Mouse (Mus musculus): Measurements from ENCODE around the gene Atg3. TPM values are rescaled to one million over a fixed set of nuclear protein-coding genes. Genes with fewer than 3 reads are reported as not detected.

Atg3 gene
- polyA plus RNA-seq, 1 experiment from 2014 or later: 28.4 TPM

DNA sequence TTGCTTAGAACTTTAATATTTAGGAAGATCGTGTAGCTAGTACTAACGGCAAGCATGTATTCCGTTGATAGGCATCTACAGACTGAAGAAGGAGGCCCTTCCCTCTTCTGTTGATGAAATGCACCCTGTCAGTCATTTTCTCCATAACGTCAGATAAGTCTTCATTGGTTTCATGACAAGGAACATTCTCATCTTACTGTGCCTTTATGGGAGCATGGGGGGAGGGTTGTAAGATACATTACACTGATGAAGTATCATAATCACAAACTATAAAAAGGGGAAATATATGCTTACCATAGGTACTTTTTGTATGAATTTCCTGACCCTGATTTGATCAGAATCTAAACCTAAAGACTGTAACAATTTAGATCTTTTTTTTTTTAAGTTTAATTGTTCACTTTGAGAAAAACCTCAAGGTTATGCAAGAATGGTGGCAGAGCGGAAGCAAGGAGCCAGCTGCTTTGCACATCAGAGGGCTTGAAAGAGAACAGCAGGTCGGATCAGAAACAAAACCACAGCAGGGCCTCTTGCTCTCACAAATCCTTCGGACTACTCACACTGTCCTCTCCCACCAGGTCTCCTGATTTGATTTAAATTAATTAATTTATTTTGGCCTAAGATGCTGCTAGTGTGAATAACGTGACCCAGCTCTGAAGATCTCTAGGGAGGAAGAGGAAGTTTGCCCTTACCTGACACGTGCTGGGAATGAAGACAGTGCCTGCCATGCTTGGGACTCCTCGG is 65.2 kb downstream of the Atg3 start, which contains the start of gene Btla:
Btla (plus strand) TSS at position 668 of the 741 bp plus-strand sequence.
- H3K27me3 ChIP-seq (ENCODE audit: control insufficient read depth, insufficient read depth, low read length): no peaks in the 10 kb centered on the region
- no peak within 1 kb of the TSS for H3K27ac ChIP-seq (replicated peaks; ENCODE audit: low read depth, low read length)
- no peak for DNase-seq (ENCODE audit: low spot score)
- no peaks in the 10 kb centered on the region for H3K4me1 ChIP-seq (ENCODE audit: control insufficient read depth, insufficient read depth, low read length)
- 58% methylated on average over 10 of the region's 10 CpGs for WGBS
- H3K4me2 ChIP-seq (ENCODE audit: low read depth, severe bottlenecking): no peak within 1 kb of the TSS
- no peaks in the 10 kb centered on the region for H3K36me3 ChIP-seq (ENCODE audit: control insufficient read depth, insufficient read depth, low read length)
- no peak within 1 kb of the TSS for H3K9ac ChIP-seq (ENCODE audit: low read length)
- H3K4me3 ChIP-seq (ENCODE audit: low read depth, low read length): no peak within 1 kb of the TSS
- H3K9me3 ChIP-seq (ENCODE audit: control insufficient read depth, low read length): no peaks in the 10 kb centered on the region
- ATAC-seq (ENCODE audit: insufficient number of reproducible peaks, low FRiP score, low TSS enrichment, low read depth): no peak

DNA sequence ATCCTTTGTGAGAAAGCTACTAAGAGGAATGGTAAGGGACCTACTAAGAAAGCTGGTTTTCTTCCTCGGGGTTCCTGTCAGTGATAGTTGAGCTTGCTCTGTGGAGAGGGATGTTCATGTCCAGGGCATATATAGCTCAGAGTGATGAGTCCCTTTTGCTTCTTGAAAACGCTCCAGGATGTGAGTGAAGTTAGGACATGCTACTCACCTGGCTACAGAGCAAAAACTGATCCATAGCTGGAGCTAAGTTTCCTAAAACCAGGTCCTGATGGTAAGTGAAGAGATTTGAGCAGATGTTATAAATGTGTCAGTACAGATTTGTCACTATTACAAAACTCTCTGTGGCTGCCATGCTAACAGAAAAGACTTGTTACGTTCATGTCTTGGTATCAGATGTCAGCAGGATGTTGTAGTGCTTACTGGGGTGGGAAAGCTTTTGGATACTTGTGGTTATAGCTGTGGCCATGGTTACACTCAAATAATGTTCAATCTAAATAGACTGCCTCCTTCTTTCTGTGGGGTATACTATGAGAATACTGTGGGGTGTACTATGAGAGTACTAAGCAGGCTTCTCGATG is 65.9 kb downstream of the Atg3 start:
- no peak overlapping the region for H3K27ac ChIP-seq (replicated peaks; ENCODE audit: low read depth, low read length)
- H3K4me1 ChIP-seq (ENCODE audit: control insufficient read depth, insufficient read depth, low read length): no peaks in the 10 kb centered on the region
- 67% methylated on average over 4 of the region's 4 CpGs for WGBS
- ATAC-seq (ENCODE audit: insufficient number of reproducible peaks, low FRiP score, low TSS enrichment, low read depth) (no peak), DNase-seq (ENCODE audit: low spot score) (no peak)
- H3K36me3 ChIP-seq (ENCODE audit: control insufficient read depth, insufficient read depth, low read length): no peaks in the 10 kb centered on the region
- H3K4me2 ChIP-seq (ENCODE audit: low read depth, severe bottlenecking): no peak overlapping the region
- H3K9ac ChIP-seq (ENCODE audit: low read length): no peak overlapping the region
- no peaks in the 10 kb centered on the region for H3K27me3 ChIP-seq (ENCODE audit: control insufficient read depth, insufficient read depth, low read length)
- no peak overlapping the region for H3K4me3 ChIP-seq (ENCODE audit: low read depth, low read length)
- H3K9me3 ChIP-seq (ENCODE audit: control insufficient read depth, low read length): no peaks in the 10 kb centered on the region

DNA sequence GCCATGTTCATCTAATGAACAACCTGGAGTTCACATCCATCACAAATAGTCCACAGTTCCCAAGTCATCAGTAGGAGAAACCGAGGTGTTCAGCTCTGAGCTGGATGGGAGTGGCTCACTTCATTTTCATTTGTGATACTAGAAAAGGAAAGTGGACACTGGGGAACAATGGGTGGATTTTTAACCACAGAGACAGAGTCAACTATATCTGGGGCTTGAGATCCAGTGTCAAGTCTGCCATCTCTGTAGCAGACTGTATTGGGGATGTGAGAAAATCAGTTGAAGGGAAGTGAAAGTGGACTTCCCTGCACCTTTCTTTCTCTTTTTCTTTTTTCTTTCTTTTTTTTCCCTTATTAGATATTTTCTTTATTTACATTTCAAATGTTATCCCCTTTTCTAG is 68.4 kb downstream of the Atg3 start:
- Histone ChIP-seq H3K4me3 (ENCODE audit: low read depth, low read length) (no peak overlapping the region), H3K4me2 (ENCODE audit: low read depth, severe bottlenecking) (no peak overlapping the region), H3K27ac (replicated peaks; ENCODE audit: low read depth, low read length) (no peak overlapping the region), H3K27me3 (ENCODE audit: control insufficient read depth, insufficient read depth, low read length) (no peaks in the 10 kb centered on the region), H3K36me3 (ENCODE audit: control insufficient read depth, insufficient read depth, low read length) (no peaks in the 10 kb centered on the region), H3K4me1 (ENCODE audit: control insufficient read depth, insufficient read depth, low read length) (no peaks in the 10 kb centered on the region), H3K9ac (ENCODE audit: low read length) (no peak overlapping the region), H3K9me3 (ENCODE audit: control insufficient read depth, low read length) (no peaks in the 10 kb centered on the region)
- 74% methylated on average over 1 of the region's 1 CpGs for WGBS
- DNase-seq (ENCODE audit: low spot score) (no peak), ATAC-seq (ENCODE audit: insufficient number of reproducible peaks, low FRiP score, low TSS enrichment, low read depth) (no peak)

DNA sequence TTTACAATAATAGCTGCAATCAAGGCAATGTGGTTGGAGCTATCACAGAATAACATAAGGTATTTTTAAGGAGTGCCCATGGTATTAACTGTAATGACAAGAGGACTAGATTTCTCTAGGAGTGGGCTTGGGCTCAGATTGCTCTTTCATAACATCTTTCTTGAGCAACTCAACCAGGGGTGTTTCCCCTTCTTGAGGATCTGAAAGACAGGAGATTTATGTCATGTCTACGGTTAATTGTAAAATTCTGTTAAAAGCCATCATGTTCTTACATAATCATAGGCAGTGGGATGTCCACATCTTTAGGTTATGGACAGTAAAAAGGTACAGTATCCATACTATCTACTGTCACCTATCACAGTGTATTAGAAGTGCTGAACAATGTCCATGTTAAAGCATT is 72.7 kb downstream of the Atg3 start:
- H3K27ac ChIP-seq (replicated peaks; ENCODE audit: low read depth, low read length): no peak overlapping the region
- DNase-seq (ENCODE audit: low spot score) (no peak), ATAC-seq (ENCODE audit: insufficient number of reproducible peaks, low FRiP score, low TSS enrichment, low read depth) (no peak)
- no peaks in the 10 kb centered on the region for H3K4me1 ChIP-seq (ENCODE audit: control insufficient read depth, insufficient read depth, low read length)
- 91% methylated on average over 1 of the region's 1 CpGs for WGBS
- no peak overlapping the region for H3K4me2 ChIP-seq (ENCODE audit: low read depth, severe bottlenecking)
- H3K4me3 ChIP-seq (ENCODE audit: low read depth, low read length): no peak overlapping the region
- no peaks in the 10 kb centered on the region for H3K36me3 ChIP-seq (ENCODE audit: control insufficient read depth, insufficient read depth, low read length)
- H3K9me3 ChIP-seq (ENCODE audit: control insufficient read depth, low read length): no peaks in the 10 kb centered on the region
- no peaks in the 10 kb centered on the region for H3K27me3 ChIP-seq (ENCODE audit: control insufficient read depth, insufficient read depth, low read length)
- H3K9ac ChIP-seq (ENCODE audit: low read length): no peak overlapping the region

DNA sequence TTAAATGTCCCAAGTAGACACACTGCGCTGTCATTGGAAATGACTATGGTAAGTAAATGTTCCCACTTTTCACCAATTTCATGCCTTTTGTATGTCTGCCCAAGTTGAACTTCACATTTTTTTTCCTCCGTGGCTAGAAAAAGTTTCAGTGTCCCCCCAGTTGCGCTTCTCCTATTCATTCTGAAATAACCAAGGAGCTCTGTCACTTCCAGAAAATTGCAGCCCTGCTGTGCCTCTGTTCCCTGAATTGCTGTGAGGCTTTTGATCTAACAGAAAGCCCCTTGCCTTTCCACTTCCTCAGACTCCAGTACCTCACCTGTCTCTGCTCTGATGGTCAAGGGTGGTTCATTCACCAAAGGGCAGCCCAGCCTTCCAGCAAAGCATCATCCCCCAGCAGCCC is 74.4 kb downstream of the Atg3 start:
- H3K9ac ChIP-seq (ENCODE audit: low read length): no peak overlapping the region
- H3K27ac ChIP-seq (replicated peaks; ENCODE audit: low read depth, low read length): no peak overlapping the region
- ATAC-seq (ENCODE audit: insufficient number of reproducible peaks, low FRiP score, low TSS enrichment, low read depth) (no peak), DNase-seq (ENCODE audit: low spot score) (no peak)
- H3K4me2 ChIP-seq (ENCODE audit: low read depth, severe bottlenecking): no peak overlapping the region
- no peaks in the 10 kb centered on the region for H3K9me3 ChIP-seq (ENCODE audit: control insufficient read depth, low read length)
- H3K36me3 ChIP-seq (ENCODE audit: control insufficient read depth, insufficient read depth, low read length): no peaks in the 10 kb centered on the region
- 85% methylated on average over 3 of the region's 3 CpGs for WGBS
- no peak overlapping the region for H3K4me3 ChIP-seq (ENCODE audit: low read depth, low read length)
- no peaks in the 10 kb centered on the region for H3K4me1 ChIP-seq (ENCODE audit: control insufficient read depth, insufficient read depth, low read length)
- no peaks in the 10 kb centered on the region for H3K27me3 ChIP-seq (ENCODE audit: control insufficient read depth, insufficient read depth, low read length)

Other genes with a start within 250 kb of the Atg3 start
- gene Cd200r3, start 215.1 kb upstream of the Atg3 start, polyA plus RNA-seq (2014; fragmentation: Nextera tagmentation; extraction: Ambion mirVana): not detected in 2 replicates
- 33.7 and 36.5 TPM in 2 replicates for gene Ccdc80, start 65.4 kb upstream of the Atg3 start, polyA plus RNA-seq (2014; fragmentation: Nextera tagmentation; extraction: Ambion mirVana)
- gene Slc35a5, start 79 bp upstream of the Atg3 start, polyA plus RNA-seq (2014; fragmentation: Nextera tagmentation; extraction: Ambion mirVana): 11.1 and 13.4 TPM in 2 replicates
- 0.05 and 0.14 TPM in 2 replicates for gene Btla, start 65.5 kb downstream of the Atg3 start, polyA plus RNA-seq (2014; fragmentation: Nextera tagmentation; extraction: Ambion mirVana)